Mouse (Mus musculus) forebrain, embryonic 11.5 days (tissue): ENCODE data around the gene Trnp1. TPM values are rescaled to one million over a fixed set of nuclear protein-coding genes. Genes with fewer than 3 reads are reported as not detected.
A peak's percentile ranks its signal among the peaks of the same experiment; 100 is the strongest.

Source experiments
- ATAC-seq: fragments of 200-750 bp; cut with Nextera tagmentation; replicated peaks from 2 replicates; pipeline ENCODE4 v1.8.0; 2017; ENCODE audit warnings: moderate TSS enrichment; ENCODE audit not compliant: low FRiP score
- DNase-seq: peaks from one replicate; pipeline ENCODE4 v3.0.0-alpha.2; 2017; ENCODE audit warnings: low spot score
- H3K27ac ChIP-seq: fragments of 300-500 bp; sonication (generic); 2 replicates; pipeline ENCODE4 v1.5.1; 2014; ENCODE audit warnings: low read depth, low read length
- H3K27me3 ChIP-seq: fragments of 300-500 bp; sonication (generic); 2 replicates; pipeline ENCODE4 v1.6.1; 2014; ENCODE audit warnings: mild to moderate bottlenecking, low read length, mixed read lengths; ENCODE audit not compliant: control insufficient read depth, insufficient read depth
- H3K36me3 ChIP-seq: fragments of 300-500 bp; sonication (generic); 2 replicates; pipeline ENCODE4 v1.6.1; 2014; ENCODE audit warnings: mild to moderate bottlenecking, low read length, moderate library complexity, mixed read lengths; ENCODE audit not compliant: control insufficient read depth, insufficient read depth
- H3K4me1 ChIP-seq: fragments of 300-500 bp; sonication (generic); replicated peaks from 2 replicates; pipeline ENCODE4 v1.6.1; 2014; ENCODE audit warnings: low read length, mixed read lengths; ENCODE audit not compliant: control insufficient read depth, insufficient read depth
- H3K4me2 ChIP-seq: fragments of 300-500 bp; sonication (generic); 2 replicates; pipeline ENCODE4 v1.6.1; 2014; ENCODE audit warnings: low read depth, mild to moderate bottlenecking, low read length, moderate library complexity, mixed read lengths; ENCODE audit not compliant: severe bottlenecking
- H3K4me3 ChIP-seq: fragments of 300-500 bp; sonication (generic); 2 replicates; pipeline ENCODE4 v1.5.1; 2014; ENCODE audit warnings: low read depth, low read length
- H3K9ac ChIP-seq: fragments of 300-500 bp; sonication (generic); 2 replicates; pipeline ENCODE4 v1.6.1; 2014; ENCODE audit warnings: low read length
- H3K9me3 ChIP-seq: fragments of 300-500 bp; sonication (generic); 2 replicates; pipeline ENCODE4 v1.6.1; 2016; ENCODE audit warnings: low read length, mixed read lengths; ENCODE audit not compliant: control insufficient read depth
- WGBS: fragments of 180-500 bp; shearing (Covaris S2); extraction: QIAGEN DNeasy Blood & Tissue Kit; methylation state at CpG from one replicate; pipeline ENCODE4 v1.1.7; 2014; 5-methylcytosine and 5-hydroxymethylcytosine counted together
- polyA plus RNA-seq: library from polyadenylated mRNA; unstranded; fragments of >200 nt; fragmentation: Nextera tagmentation; extraction: Ambion mirVana; gene quantifications from 2 replicates; pipeline ENCODE4 v1.2.1, GENCODE M21; 2014

The Trnp1 gene
- polyA plus RNA-seq, 1 experiment from 2014 or later = 1.8 TPM

DNA sequence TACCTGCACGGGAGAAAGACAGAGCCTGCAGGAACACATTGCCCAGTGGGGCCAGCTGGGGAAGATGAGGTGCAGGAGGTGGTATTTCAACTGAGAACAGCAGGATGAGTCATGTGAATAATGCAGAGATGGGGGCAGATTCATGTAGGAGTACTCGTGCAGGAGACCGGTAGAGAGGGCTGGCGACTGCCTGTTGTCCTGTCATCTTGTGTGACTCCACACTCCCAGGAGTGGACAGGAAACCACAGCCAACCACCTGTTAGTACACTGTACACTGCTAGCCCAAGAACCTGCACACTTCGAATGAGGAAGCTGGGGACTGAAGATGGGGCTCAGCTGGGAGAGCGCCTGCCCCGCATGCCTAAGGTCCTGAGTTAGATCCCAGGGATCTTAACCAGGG, 3.2 kb upstream of the Trnp1 start:
- Histone ChIP-seq H3K4me2 (no peak overlapping the region), H3K27ac (no peak overlapping the region), H3K9ac (no peak overlapping the region), H3K4me3 (no peak overlapping the region), H3K36me3 (no peaks in the 10 kb centered on the region), H3K27me3 (peaks cover 45% of the 10 kb centered on the region), H3K9me3 (no peaks in the 10 kb centered on the region), H3K4me1 (peaks cover 12% of the 10 kb centered on the region)
- DNase-seq = no peak
- 69% methylated on average over 7 of the region's 7 CpGs for WGBS
- ATAC-seq = no peak

DNA sequence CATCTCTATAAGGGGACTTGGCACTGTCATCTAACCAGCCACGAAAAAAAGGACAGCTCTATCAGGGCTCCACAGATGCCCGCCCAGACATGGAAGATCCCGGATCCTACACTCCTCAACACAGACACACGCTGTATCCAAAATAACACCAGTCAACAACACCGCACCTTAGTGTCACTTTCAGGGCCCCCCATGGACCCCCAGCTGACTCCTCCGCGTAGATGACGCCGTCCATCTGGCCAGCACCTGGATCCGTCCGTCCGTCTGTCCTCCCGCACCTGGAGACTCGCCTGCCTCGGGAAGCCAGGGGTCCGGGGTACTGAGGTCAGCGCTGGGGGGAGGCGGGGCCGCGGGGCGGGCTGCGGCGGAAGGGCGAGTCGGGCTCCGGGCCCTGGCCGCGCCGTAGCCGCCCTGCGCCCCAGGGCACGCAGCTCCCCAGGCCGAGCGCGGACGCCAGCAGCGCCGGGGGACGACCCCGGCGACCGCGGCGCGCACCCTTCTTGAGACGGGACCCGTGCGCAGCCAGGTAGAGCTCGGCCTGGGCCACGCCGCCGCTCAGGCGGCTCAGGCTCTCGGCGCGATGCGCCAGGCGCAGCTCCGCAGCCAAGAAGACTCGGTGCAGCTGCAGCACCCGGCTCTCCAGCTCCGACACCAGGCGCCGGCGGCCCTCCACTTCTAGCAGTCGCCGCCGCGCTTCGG, 740 bp downstream of the Trnp1 start:
- Histone ChIP-seq H3K27me3 (peaks cover 61% of the 10 kb centered on the region), H3K36me3 (no peaks in the 10 kb centered on the region), H3K4me3 (peak overlapping the region; percentile 58), H3K4me2 (peak overlapping the region; percentile 100), H3K9me3 (no peaks in the 10 kb centered on the region), H3K27ac (no peak overlapping the region), H3K9ac (peak overlapping the region; percentile 56), H3K4me1 (peaks cover 12% of the 10 kb centered on the region)
- WGBS = under 1% methylated on average over 69 of the region's 70 CpGs
- peak; percentile 49; the same call in 1 of the 2 replicates for ATAC-seq
- peak; percentile 71 for DNase-seq

DNA sequence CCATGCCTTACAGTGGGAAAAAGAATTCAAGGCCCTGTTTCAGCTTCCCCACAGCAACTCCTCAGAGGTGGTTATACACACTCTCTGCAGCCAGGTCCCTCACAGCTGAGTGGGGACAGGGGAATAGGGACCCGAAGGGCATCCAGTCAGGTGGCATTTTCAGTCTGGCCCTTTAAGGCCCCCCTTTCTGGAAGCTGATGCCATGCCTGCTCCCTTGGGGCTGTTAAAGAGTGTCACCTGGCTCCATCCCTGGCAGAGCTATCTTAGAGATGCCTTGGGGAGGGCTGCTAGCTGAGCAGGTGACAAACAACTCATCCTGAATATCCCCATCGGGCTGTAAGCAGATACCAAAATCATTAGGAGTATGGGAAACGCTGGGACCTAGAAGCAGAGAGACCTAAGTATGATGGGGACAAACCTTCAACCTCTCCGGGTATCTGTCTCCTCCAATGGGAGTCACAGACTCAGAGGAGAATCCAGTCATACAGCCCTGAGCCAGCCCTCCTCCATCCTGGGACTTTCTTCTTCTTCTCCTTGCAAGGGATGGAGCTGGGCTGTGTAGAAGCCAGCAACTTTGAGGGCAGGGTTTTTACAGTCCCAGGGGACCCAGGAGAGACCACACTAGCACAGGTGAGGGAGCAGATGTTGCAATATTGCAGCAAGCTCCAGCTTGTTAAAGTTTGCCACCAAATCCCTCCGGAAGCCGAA, 1.5 kb downstream of the Trnp1 start:
- Histone ChIP-seq H3K4me1 (peaks cover 12% of the 10 kb centered on the region), H3K4me2 (peak overlapping the region; percentile 100; the same call in 1 of the 2 replicates), H3K27me3 (peaks cover 61% of the 10 kb centered on the region), H3K9ac (no peak overlapping the region), H3K36me3 (no peaks in the 10 kb centered on the region), H3K27ac (no peak overlapping the region), H3K9me3 (no peaks in the 10 kb centered on the region), H3K4me3 (no peak overlapping the region; the same call in 1 of the 2 replicates)
- ATAC-seq (no peak), DNase-seq (no peak)
- whole genome bisulfite sequencing = 25% methylated on average over 6 of the region's 6 CpGs

DNA sequence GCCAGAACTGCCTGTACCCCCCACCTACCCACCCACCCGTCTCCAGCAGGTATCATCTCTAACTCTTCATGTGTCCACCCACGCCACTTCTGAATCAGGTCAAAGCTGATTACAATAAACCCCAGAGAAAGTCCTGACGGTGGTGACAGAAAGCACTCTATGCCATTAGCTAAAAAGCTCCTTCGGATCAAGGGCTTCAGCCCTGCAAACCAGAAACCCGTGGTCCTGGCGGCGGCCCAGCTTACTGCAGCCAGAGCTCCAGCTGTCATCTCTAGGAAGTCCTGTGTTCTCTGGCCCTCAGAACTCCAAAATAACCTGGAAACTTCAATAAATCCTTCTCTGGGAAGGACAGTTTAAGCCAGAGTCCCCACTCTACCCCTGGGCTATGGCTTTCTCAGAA, 2.6 kb downstream of the Trnp1 start:
- WGBS = 29% methylated on average over 7 of the region's 7 CpGs
- DNase-seq (no peak), ATAC-seq (no peak)
- H3K9ac ChIP-seq = no peak overlapping the region
- H3K4me2 ChIP-seq = no peak overlapping the region
- H3K4me1 ChIP-seq = peaks cover 12% of the 10 kb centered on the region
- no peak overlapping the region for H3K27ac ChIP-seq
- no peaks in the 10 kb centered on the region for H3K9me3 ChIP-seq
- H3K4me3 ChIP-seq = no peak overlapping the region
- no peaks in the 10 kb centered on the region for H3K36me3 ChIP-seq
- H3K27me3 ChIP-seq = peaks cover 57% of the 10 kb centered on the region

DNA sequence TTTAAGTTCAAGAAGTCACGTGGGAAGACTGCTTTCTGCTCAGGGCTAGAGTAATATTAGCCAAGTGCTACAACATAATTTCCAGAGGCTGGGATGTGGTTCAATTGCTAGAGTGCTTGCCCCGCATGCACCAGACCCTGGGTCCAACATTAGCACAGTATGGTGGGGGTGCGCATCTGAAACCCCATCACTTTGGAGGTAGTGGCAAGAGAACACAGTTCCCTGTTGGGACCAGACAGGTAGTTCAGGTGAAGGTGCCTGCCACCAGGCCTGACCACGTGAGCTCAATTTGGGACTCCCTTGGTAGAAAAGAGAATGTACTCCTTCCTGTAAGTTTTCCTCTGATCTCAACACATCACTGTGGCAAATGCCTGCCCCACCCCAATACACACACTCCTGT, 3.5 kb downstream of the Trnp1 start:
- Histone ChIP-seq H3K27me3 (peaks cover 50% of the 10 kb centered on the region), H3K4me3 (no peak overlapping the region), H3K27ac (no peak overlapping the region), H3K9ac (no peak overlapping the region), H3K36me3 (no peaks in the 10 kb centered on the region), H3K4me2 (no peak overlapping the region), H3K9me3 (no peaks in the 10 kb centered on the region), H3K4me1 (peaks cover 12% of the 10 kb centered on the region)
- ATAC-seq = no peak
- 67% methylated on average over 4 of the region's 4 CpGs for WGBS
- DNase-seq = no peak

DNA sequence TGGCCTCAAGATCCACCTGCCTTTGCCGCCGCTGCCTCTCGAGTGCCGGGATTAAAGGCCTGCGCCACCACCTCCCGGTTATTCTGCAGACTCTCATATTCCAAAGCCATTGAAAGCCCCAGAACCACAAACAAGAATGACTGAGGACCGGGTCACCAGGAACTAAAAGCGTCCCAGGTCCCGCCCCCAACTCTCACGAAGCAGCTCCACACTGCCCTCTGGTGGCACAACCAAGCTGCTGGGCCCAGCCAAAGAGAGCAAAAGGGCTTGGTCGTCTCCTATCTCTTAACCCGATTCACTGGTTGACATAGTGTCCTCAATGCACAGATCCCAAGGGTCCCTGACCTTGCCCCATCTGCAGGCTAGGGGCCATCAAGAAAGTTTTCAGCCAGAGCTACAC, 3.9 kb downstream of the Trnp1 start:
- Histone ChIP-seq H3K36me3 (no peaks in the 10 kb centered on the region), H3K4me1 (peaks cover 13% of the 10 kb centered on the region), H3K9ac (no peak overlapping the region), H3K4me2 (peak overlapping the region; percentile 38), H3K4me3 (peak overlapping the region; percentile 14; the same call in 1 of the 2 replicates), H3K9me3 (no peaks in the 10 kb centered on the region), H3K27me3 (peaks cover 46% of the 10 kb centered on the region), H3K27ac (no peak overlapping the region)
- DNase-seq (peak; percentile 92), ATAC-seq (no peak)
- WGBS = under 1% methylated on average over 12 of the region's 12 CpGs

DNA sequence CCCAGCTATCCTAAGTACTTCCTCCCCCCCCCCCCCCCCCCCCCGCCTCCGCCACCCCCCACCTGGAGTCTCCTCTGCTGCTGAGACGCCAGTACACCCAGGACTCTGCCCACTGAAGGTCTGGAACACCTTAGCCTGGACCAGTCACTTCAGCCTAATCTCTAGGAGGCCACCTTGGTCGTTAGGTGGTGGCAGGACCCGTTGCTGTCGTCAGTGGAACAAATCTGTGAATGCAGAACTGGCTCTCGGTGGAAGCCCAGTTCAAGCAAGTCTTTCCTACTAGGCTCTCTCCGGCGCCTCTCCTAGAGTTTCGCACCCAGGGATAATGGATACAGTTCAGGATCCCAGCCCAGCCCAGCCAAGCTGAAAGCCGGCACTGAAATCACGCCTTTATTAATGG, 4.5 kb downstream of the Trnp1 start:
- H3K4me1 ChIP-seq = peaks cover 14% of the 10 kb centered on the region
- H3K9ac ChIP-seq = no peak overlapping the region
- no peak overlapping the region for H3K27ac ChIP-seq
- DNase-seq (no peak), ATAC-seq (no peak)
- peaks cover 40% of the 10 kb centered on the region for H3K27me3 ChIP-seq
- H3K4me3 ChIP-seq = peak overlapping the region; percentile 14; the same call in 1 of the 2 replicates
- peak overlapping the region; percentile 38 for H3K4me2 ChIP-seq
- no peaks in the 10 kb centered on the region for H3K9me3 ChIP-seq
- H3K36me3 ChIP-seq = no peaks in the 10 kb centered on the region
- whole genome bisulfite sequencing = 28% methylated on average over 10 of the region's 12 CpGs

DNA sequence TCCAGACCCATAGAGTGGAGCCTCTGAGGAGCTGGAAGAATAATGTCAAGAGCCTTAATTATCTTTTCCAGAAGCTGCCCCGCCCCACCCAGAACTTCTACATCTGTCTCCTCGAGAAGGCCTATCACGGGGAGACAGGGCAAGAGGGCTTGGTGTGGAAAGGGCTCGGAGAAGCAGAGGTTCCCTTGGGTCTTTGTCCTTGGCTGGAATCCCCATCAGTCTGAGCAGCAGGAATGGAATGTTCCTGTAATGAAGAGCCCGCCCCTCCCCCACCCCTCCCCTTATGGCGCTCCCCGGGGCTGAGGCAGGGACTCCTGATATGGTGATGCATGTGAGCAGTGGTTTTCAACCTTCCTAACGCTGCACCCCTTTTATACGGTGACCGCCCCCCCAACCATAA, 6.5 kb downstream of the Trnp1 start:
- Histone ChIP-seq H3K4me2 (no peak overlapping the region), H3K9me3 (no peaks in the 10 kb centered on the region), H3K36me3 (no peaks in the 10 kb centered on the region), H3K27me3 (peaks cover 21% of the 10 kb centered on the region), H3K4me3 (no peak overlapping the region), H3K4me1 (peaks cover 3% of the 10 kb centered on the region; the same call in 1 of the 2 replicates), H3K27ac (no peak overlapping the region), H3K9ac (no peak overlapping the region)
- WGBS = 45% methylated on average over 10 of the region's 10 CpGs
- DNase-seq (no peak), ATAC-seq (no peak)
